Mouse (Mus musculus) neural tube, embryonic 15.5 days (tissue): ENCODE measurements around the gene Reln. TPM values are rescaled to one million over a fixed set of nuclear protein-coding genes. Genes with fewer than 3 reads are reported as not detected.

ENCODE experiments used
- ATAC-seq: fragments of 200-750 bp; cut with Nextera tagmentation; 2 replicates; pipeline ENCODE4 v1.8.0; 2017; ENCODE audit warnings: mild to moderate bottlenecking, moderate TSS enrichment, moderate library complexity; ENCODE audit not compliant: low FRiP score
- H3K27ac ChIP-seq: fragments of 300-500 bp; sonication (generic); replicated peaks from 2 replicates; pipeline ENCODE4 v1.5.1; 2015; ENCODE audit warnings: mild to moderate bottlenecking, inconsistent platforms
- H3K27me3 ChIP-seq: fragments of 300-500 bp; sonication (generic); replicated peaks from 2 replicates; pipeline ENCODE4 v1.6.1; 2015; ENCODE audit warnings: inconsistent platforms
- H3K36me3 ChIP-seq: fragments of 300-500 bp; sonication (generic); 2 replicates; pipeline ENCODE4 v1.6.1; 2015; ENCODE audit warnings: inconsistent platforms
- H3K4me1 ChIP-seq: fragments of 300-500 bp; sonication (generic); 2 replicates; pipeline ENCODE4 v1.6.1; 2015; ENCODE audit warnings: inconsistent platforms
- H3K4me2 ChIP-seq: fragments of 300-500 bp; sonication (generic); 2 replicates; pipeline ENCODE4 v1.6.1; 2015; ENCODE audit warnings: inconsistent platforms, mild to moderate bottlenecking, moderate library complexity
- H3K4me3 ChIP-seq: fragments of 300-500 bp; sonication (generic); replicated peaks from 2 replicates; pipeline ENCODE4 v1.5.1; 2015; ENCODE audit warnings: mild to moderate bottlenecking, inconsistent platforms
- H3K9ac ChIP-seq: fragments of 300-500 bp; sonication (generic); replicated peaks from 2 replicates; pipeline ENCODE4 v1.6.1; 2015; ENCODE audit warnings: mild to moderate bottlenecking, inconsistent platforms
- H3K9me3 ChIP-seq: fragments of 300-500 bp; sonication (generic); replicated peaks from 2 replicates; pipeline ENCODE4 v1.6.1; 2016; ENCODE audit warnings: inconsistent platforms
- WGBS: fragments of 180-500 bp; shearing (Covaris S2); methylation state at CpG from one replicate; pipeline ENCODE4 v1.1.7; 2015; ENCODE audit warnings: mixed read lengths; 5-methylcytosine and 5-hydroxymethylcytosine counted together
- polyA plus RNA-seq: library from polyadenylated mRNA; unstranded; fragments of >200 nt; fragmentation: Nextera tagmentation; extraction: Ambion mirVana; gene quantifications from 2 replicates; pipeline ENCODE4 v1.2.1, GENCODE M21; 2015

Gene Reln
- polyA plus RNA-seq, 1 experiment from 2014 or later, result 50.0 TPM

GRCm38 (mm10) chr5:21912835-21913530, 431.5 kb downstream of the Reln start:
- 90% methylated on average over 23 of the region's 23 CpGs for WGBS
- ATAC-seq, result no peak
- Histone ChIP-seq H3K4me2 (no peak overlapping the region), H3K27ac (no peak overlapping the region), H3K9ac (no peak overlapping the region), H3K4me3 (no peak overlapping the region), H3K27me3 (no peaks in the 10 kb centered on the region), H3K9me3 (no peaks in the 10 kb centered on the region), H3K4me1 (no peaks in the 10 kb centered on the region), H3K36me3 (peaks cover 5% of the 10 kb centered on the region; the same call in 1 of the 2 replicates)

GRCm38 (mm10) chr5:21910726-21911125, 433.8 kb downstream of the Reln start:
- no peaks in the 10 kb centered on the region for H3K9me3 ChIP-seq
- H3K4me1 ChIP-seq, result no peaks in the 10 kb centered on the region
- H3K27me3 ChIP-seq, result no peaks in the 10 kb centered on the region
- H3K9ac ChIP-seq, result no peak overlapping the region
- H3K27ac ChIP-seq, result no peak overlapping the region
- 94% methylated on average over 12 of the region's 12 CpGs for whole genome bisulfite sequencing
- no peak overlapping the region for H3K4me2 ChIP-seq
- no peak overlapping the region for H3K4me3 ChIP-seq
- no peaks in the 10 kb centered on the region; the same call in 1 of the 2 replicates for H3K36me3 ChIP-seq
- ATAC-seq, result no peak

DNA sequence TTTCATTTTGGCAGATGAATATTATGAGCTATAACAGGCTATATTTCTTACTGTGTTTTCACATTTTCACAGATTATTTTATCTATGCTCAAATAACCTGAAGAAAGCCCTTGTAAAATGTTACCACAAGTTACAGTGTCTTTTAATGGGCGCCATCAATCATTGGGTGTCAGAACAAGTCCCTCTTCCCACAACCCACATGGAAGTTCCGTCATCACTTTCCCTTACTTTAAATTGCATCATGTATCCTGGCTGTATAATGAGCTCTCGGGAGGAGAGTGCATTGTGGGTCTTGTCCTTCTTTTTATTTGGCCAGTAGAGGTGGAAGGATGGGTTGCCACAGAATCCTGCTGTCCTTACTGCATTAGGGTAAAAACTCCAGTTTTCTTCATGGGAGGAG, 434.8 kb downstream of the Reln start:
- Histone ChIP-seq H3K27me3 (no peaks in the 10 kb centered on the region), H3K4me2 (no peak overlapping the region), H3K9ac (no peak overlapping the region), H3K36me3 (no peaks in the 10 kb centered on the region; the same call in 1 of the 2 replicates), H3K4me1 (no peaks in the 10 kb centered on the region), H3K27ac (no peak overlapping the region), H3K4me3 (no peak overlapping the region), H3K9me3 (no peaks in the 10 kb centered on the region)
- WGBS, result 87% methylated on average over 3 of the region's 3 CpGs
- no peak for ATAC-seq

DNA sequence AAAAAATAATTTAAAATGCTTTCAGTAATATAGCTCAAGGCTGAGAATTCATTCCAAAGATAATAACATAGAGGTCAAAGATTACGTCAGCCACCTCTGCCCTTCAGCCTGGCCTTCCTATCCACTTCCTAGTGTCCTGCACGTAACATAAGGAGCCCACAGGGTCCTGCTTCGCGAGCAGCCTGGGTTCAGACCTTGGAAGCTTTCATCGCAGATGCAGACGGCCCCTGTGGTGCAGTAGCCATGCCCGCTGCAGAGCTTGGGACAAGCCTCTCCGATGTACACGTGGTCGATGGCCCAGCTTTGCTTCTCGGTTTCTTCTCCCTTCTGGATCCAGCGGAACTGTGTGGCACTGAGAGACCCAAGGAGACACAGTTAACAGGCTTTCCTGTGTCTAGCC, 443.1 kb downstream of the Reln start:
- H3K4me1 ChIP-seq, result no peaks in the 10 kb centered on the region
- ATAC-seq, result no peak
- no peak overlapping the region for H3K9ac ChIP-seq
- H3K4me3 ChIP-seq, result no peak overlapping the region
- 71% methylated on average over 12 of the region's 12 CpGs for WGBS
- H3K27ac ChIP-seq, result no peak overlapping the region
- H3K36me3 ChIP-seq, result no peaks in the 10 kb centered on the region
- no peaks in the 10 kb centered on the region for H3K9me3 ChIP-seq
- no peak overlapping the region for H3K4me2 ChIP-seq
- no peaks in the 10 kb centered on the region for H3K27me3 ChIP-seq

DNA sequence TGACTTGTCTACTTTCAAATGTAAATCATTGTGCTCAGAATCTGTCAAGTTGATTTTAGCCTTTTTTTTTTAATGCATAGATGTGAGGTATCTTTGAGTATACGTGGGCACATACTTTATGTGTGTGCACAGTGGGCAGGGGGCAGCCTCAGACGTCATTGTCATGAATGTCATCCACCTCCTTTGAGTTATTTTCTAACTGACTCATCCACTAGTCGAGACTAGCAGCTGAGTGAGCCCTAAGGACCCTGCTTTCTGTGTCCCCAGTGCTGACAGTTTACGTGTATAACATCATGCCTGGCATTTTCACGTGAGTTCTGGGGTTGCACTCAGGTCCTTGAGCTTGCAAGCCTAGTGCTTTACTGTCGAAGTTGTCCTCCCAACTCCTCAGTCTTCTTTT, 443.6 kb downstream of the Reln start:
- no peak for ATAC-seq
- Histone ChIP-seq H3K36me3 (no peaks in the 10 kb centered on the region), H3K9me3 (no peaks in the 10 kb centered on the region), H3K9ac (no peak overlapping the region), H3K4me1 (no peaks in the 10 kb centered on the region), H3K4me3 (no peak overlapping the region), H3K4me2 (no peak overlapping the region), H3K27me3 (no peaks in the 10 kb centered on the region), H3K27ac (no peak overlapping the region)
- WGBS, result 78% methylated on average over 6 of the region's 6 CpGs

GRCm38 (mm10) chr5:21898875-21899274, 445.6 kb downstream of the Reln start:
- no peak overlapping the region for H3K4me2 ChIP-seq
- WGBS, result 82% methylated on average over 6 of the region's 6 CpGs
- no peaks in the 10 kb centered on the region for H3K9me3 ChIP-seq
- H3K27me3 ChIP-seq, result no peaks in the 10 kb centered on the region
- H3K4me3 ChIP-seq, result no peak overlapping the region
- H3K4me1 ChIP-seq, result no peaks in the 10 kb centered on the region
- H3K9ac ChIP-seq, result no peak overlapping the region
- ATAC-seq, result no peak
- H3K36me3 ChIP-seq, result no peaks in the 10 kb centered on the region
- no peak overlapping the region for H3K27ac ChIP-seq

DNA sequence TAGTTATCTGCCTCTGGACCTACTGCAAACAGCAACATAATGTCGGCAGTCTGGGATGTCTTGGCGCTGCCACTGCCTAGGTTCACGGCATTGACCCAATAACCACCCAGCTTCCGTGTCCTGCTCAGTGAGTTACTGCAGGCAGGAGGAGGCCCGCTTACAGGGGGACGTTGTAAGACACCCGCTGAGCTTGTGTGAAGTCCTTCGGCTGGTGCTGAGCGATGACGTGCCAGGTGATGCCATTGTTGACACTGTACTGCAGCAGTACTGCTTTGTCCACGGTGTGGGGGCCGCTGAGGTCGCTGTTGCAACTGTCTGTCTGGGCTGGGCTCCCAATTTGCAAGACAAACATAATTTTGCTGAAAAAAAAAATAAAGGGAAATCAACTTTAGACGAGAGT, 447.9 kb downstream of the Reln start:
- Histone ChIP-seq H3K4me1 (no peaks in the 10 kb centered on the region), H3K9ac (no peak overlapping the region), H3K4me3 (no peak overlapping the region), H3K36me3 (no peaks in the 10 kb centered on the region), H3K4me2 (no peak overlapping the region), H3K9me3 (no peaks in the 10 kb centered on the region), H3K27ac (no peak overlapping the region), H3K27me3 (no peaks in the 10 kb centered on the region)
- ATAC-seq, result no peak
- WGBS, result 60% methylated on average over 14 of the region's 14 CpGs

GRCm38 (mm10) chr5:21894168-21894567, 450.3 kb downstream of the Reln start:
- H3K9ac ChIP-seq, result no peak overlapping the region
- no peak overlapping the region for H3K27ac ChIP-seq
- H3K4me2 ChIP-seq, result no peak overlapping the region
- no peaks in the 10 kb centered on the region for H3K9me3 ChIP-seq
- no peak for ATAC-seq
- H3K4me3 ChIP-seq, result no peak overlapping the region
- no peaks in the 10 kb centered on the region for H3K4me1 ChIP-seq
- no peaks in the 10 kb centered on the region for H3K36me3 ChIP-seq
- WGBS, result 91% methylated on average over 3 of the region's 3 CpGs
- H3K27me3 ChIP-seq, result no peaks in the 10 kb centered on the region

DNA sequence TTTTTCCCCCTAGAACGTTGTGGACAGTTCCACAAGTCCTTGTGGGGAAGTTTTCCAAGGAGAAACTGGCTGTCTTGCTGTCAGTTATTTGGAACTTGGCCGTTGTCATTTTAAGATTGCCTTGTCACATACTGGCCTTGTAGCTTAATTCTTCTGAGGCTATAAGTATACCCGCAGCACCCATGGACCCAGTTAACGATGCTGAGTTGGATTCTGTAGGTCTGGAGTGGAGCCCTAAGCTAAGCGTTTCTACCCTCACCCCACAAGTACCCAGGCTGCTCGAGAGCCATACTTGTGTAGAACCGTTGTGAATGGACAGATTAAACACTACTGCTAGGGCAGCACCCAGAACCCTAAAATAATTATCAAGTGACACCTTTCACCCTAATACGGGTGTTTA, 477.8 kb downstream of the Reln start:
- WGBS, result 67% methylated on average over 8 of the region's 8 CpGs
- H3K9ac ChIP-seq, result no peak overlapping the region
- peak overlapping the region; percentile 75 for H3K4me2 ChIP-seq
- H3K27ac ChIP-seq, result no peak overlapping the region
- H3K4me1 ChIP-seq, result peaks cover 11% of the 10 kb centered on the region
- H3K9me3 ChIP-seq, result no peaks in the 10 kb centered on the region
- H3K27me3 ChIP-seq, result no peaks in the 10 kb centered on the region
- H3K4me3 ChIP-seq, result no peak overlapping the region
- no peaks in the 10 kb centered on the region for H3K36me3 ChIP-seq
- no peak; the same call in 1 of the 2 replicates for ATAC-seq

GRCm38 (mm10) chr5:21866311-21866712, 478.2 kb downstream of the Reln start:
- Histone ChIP-seq H3K4me1 (peaks cover 11% of the 10 kb centered on the region), H3K27me3 (no peaks in the 10 kb centered on the region), H3K4me2 (peak overlapping the region; percentile 75), H3K9ac (no peak overlapping the region), H3K27ac (no peak overlapping the region), H3K4me3 (peak overlapping the region; percentile 38), H3K9me3 (no peaks in the 10 kb centered on the region), H3K36me3 (no peaks in the 10 kb centered on the region)
- 6% methylated on average over 6 of the region's 6 CpGs for WGBS
- peak; percentile 90 for ATAC-seq

DNA sequence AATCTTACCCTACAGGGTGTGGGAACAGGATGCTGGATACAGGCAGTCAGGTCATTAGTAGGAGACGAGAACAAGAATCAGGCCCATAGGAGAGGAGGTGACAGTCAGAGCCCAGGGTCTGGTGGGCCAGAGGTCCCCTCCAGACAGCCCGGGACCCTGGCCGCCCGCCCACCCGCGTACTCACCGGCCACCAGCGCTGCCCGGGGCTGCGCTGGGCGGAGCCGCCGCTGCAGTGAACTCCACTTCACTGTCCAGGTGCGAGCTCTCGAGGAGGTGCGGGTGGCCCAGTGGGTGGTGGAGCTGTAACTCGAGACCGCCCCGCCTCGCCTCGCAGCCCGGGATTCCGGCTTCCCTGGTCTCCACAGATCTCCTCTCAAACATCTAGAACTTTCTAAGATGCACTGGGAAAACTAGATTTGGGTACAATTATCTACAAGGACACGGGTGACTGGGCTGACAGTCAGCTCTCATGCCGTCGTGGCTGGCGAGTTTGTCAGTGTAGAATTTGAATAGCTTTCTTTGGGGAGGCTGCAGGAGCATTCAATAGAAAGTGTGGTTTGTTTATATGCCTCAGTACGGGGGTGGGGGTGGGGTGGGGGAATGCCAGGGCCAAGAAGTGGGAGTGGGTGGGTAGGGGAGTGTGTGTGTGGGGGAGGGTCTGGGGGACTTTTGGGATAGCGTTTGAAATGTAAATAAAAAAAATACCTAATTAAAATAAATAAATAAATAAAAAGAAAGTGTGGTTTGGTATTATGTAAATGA, 479.0 kb downstream of the Reln start, which contains the start of gene Slc26a5:
Slc26a5 (minus strand) TSS at position 259 of the 762 bp plus-strand sequence.
- Histone ChIP-seq H3K9ac (no peak within 1 kb of the TSS; the same call in 1 of the 2 replicates), H3K4me2 (peak within 1 kb of the TSS; percentile 75), H3K9me3 (no peaks in the 10 kb centered on the region), H3K27me3 (no peaks in the 10 kb centered on the region), H3K4me3 (peak within 1 kb of the TSS; percentile 38), H3K4me1 (peaks cover 11% of the 10 kb centered on the region), H3K27ac (no peak within 1 kb of the TSS), H3K36me3 (no peaks in the 10 kb centered on the region)
- peak; percentile 69; the same call in 1 of the 2 replicates for ATAC-seq
- under 1% methylated on average over 29 of the region's 29 CpGs for WGBS

- no peaks in the 10 kb centered on the region for H3K36me3 ChIP-seq
- H3K9me3 ChIP-seq, result no peaks in the 10 kb centered on the region
- no peaks in the 10 kb centered on the region for H3K27me3 ChIP-seq
- no peak overlapping the region for H3K4me3 ChIP-seq
- no peak overlapping the region for H3K4me2 ChIP-seq
- H3K27ac ChIP-seq, result no peak overlapping the region
- no peak overlapping the region for H3K9ac ChIP-seq
- WGBS, result 88% methylated on average over 7 of the region's 7 CpGs
- no peaks in the 10 kb centered on the region for H3K4me1 ChIP-seq
- no peak for ATAC-seq
These were observed 485.8 kb downstream of the Reln start for GRCm38 (mm10) chr5:21858653-21859052.
